ENCODE assay signal across 21 mouse cellular contexts in the genomic region with DNA sequence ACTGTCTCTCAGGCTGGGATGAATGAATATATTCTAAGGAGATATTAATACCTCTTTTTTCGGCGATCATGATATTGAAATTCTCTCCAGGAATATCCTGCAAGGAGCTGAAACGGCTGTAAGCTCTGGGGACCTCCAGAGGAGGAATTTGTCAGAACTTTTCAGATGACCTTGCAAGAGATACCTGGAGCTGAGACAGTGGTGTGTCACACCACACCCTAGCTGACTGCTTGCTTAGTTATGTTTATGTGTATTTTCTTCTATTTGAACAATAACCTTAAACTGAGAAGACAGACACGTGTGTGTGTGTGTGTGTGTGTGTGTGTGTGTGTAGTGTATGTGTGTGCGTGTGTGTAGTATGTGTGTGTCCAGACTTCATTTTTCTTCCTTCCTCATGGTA. TPM values are rescaled to one million over a fixed set of nuclear protein-coding genes. Genes with fewer than 3 reads are reported as not detected.
A peak's percentile ranks its signal among the peaks of the same experiment; 100 is the strongest.
DNase-seq lines count a peak whose midpoint lies in the region; ATAC-seq and TF ChIP-seq lines count a peak whose summit lies in the region.
"Had no signal": no experiment of that assay in that cellular context is flagged by ENCODE, and none has a peak within 500 bp of the region (broad histone marks: within the 10 kb centered on the region; RNA-seq: fewer than 3 reads in every experiment).

No protein-coding gene starts in this region.

- H3K27ac ChIP-seq in heart, embryonic 12.5 days (ENCODE audit: poor library complexity, severe bottlenecking) = no peak overlapping the region
- H3K27ac ChIP-seq in ES-Bruce4 (ENCODE audit: insufficient read depth, low read length) = peak overlapping the region; percentile 89
- H3K27ac ChIP-seq in intestine, embryonic 16.5 days (ENCODE audit: low read length) = no peak overlapping the region
- peak overlapping the region; percentile 98 for H3K27ac ChIP-seq in liver, postnatal 0 days (ENCODE audit: low read depth)
- H3K27ac ChIP-seq: embryonic facial prominence, embryonic 12.5 days; forebrain, embryonic 10.5 days had no signal

- peaks cover 3% of the 10 kb centered on the region for H3K4me1 ChIP-seq in heart, embryonic 12.5 days (replicated peaks)
- H3K4me1 ChIP-seq in ES-Bruce4 (ENCODE audit: control insufficient read depth, insufficient read depth, low read length) = peaks cover 2% of the 10 kb centered on the region
- H3K4me1 ChIP-seq in intestine, embryonic 16.5 days (ENCODE audit: control insufficient read depth, insufficient read depth, low read length) = peaks cover 9% of the 10 kb centered on the region
- H3K4me1 ChIP-seq in liver, postnatal 0 days (ENCODE audit: insufficient read depth) = peaks cover 45% of the 10 kb centered on the region
- H3K4me1 ChIP-seq: embryonic facial prominence, embryonic 12.5 days had no signal

- TF ChIP-seq POLR2A in ES-Bruce4 (IDR thresholded peaks at IDR 0.05; ENCODE audit: insufficient read depth, low read length) = no peak

- H3K4me3 ChIP-seq in heart, embryonic 12.5 days = no peak overlapping the region
- H3K4me3 ChIP-seq in ES-Bruce4 (ENCODE audit: low read depth, low read length) = no peak overlapping the region
- no peak overlapping the region for H3K4me3 ChIP-seq in intestine, embryonic 16.5 days (ENCODE audit: low read length)
- H3K4me3 ChIP-seq in liver, postnatal 0 days (ENCODE audit: low read depth, low read length) = peak overlapping the region; percentile 87
- H3K4me3 ChIP-seq: embryonic facial prominence, embryonic 12.5 days; forebrain, embryonic 10.5 days; myocyte had no signal

- peak; percentile 54; the same call in 1 of the 2 replicates for ATAC-seq in heart, embryonic 12.5 days (ENCODE audit: insufficient number of reproducible peaks, low FRiP score)
- peak; percentile 7; the same call in 1 of the 2 replicates for ATAC-seq in intestine, embryonic 16.5 days
- peak; percentile 38 for ATAC-seq in liver, postnatal 0 days
- ATAC-seq: hindbrain, embryonic 16.5 days had no signal

- no peak for TF ChIP-seq CTCF in ES-Bruce4 (IDR thresholded peaks at IDR 0.05; ENCODE audit: low read depth, low read length)
- no peak for TF ChIP-seq CTCF in liver, postnatal 0 days (IDR thresholded peaks at IDR 0.05; ENCODE audit: low read depth)

- no peaks in the 10 kb centered on the region for H3K9me3 ChIP-seq in heart, embryonic 12.5 days (replicated peaks)
- H3K9me3 ChIP-seq in ES-Bruce4 (replicated peaks; ENCODE audit: control insufficient read depth, insufficient read depth, low read length, poor library complexity, severe bottlenecking) = no peaks in the 10 kb centered on the region
- H3K9me3 ChIP-seq in intestine, embryonic 16.5 days (ENCODE audit: control insufficient read depth, low read length) = no peaks in the 10 kb centered on the region
- H3K9me3 ChIP-seq in liver, postnatal 0 days (ENCODE audit: low read length) = no peaks in the 10 kb centered on the region
- H3K9me3 ChIP-seq: embryonic facial prominence, embryonic 12.5 days; forebrain, embryonic 10.5 days had no signal

- H3K27me3 ChIP-seq in heart, embryonic 12.5 days (replicated peaks) = no peaks in the 10 kb centered on the region
- no peaks in the 10 kb centered on the region for H3K27me3 ChIP-seq in ES-Bruce4 (ENCODE audit: control insufficient read depth, insufficient read depth, low read length, poor library complexity, severe bottlenecking)
- no peaks in the 10 kb centered on the region for H3K27me3 ChIP-seq in intestine, embryonic 16.5 days (replicated peaks; ENCODE audit: control insufficient read depth, insufficient read depth, low read length)
- no peaks in the 10 kb centered on the region for H3K27me3 ChIP-seq in liver, postnatal 0 days (ENCODE audit: insufficient read depth, low read length)
- H3K27me3 ChIP-seq: embryonic facial prominence, embryonic 12.5 days had no signal

- DNase-seq in heart, adult 11 months = no peak
- DNase-seq in liver, postnatal 0 days = no peak
- no peak for DNase-seq in adrenal gland, adult 8-10 months
- DNase-seq in right cerebral cortex, postnatal 4 days = no peak
- no peak for DNase-seq in cerebellum, postnatal 10 days
- DNase-seq: adrenal gland, postnatal 36 days; B cell, adult 2 months; cerebellum, adult 8-10 months; heart, postnatal 4 days; kidney, adult 2 months; kidney, postnatal 4 days; lung, postnatal 4 days; midbrain, embryonic 14.5 days; thymus, adult 2 months had no signal

- no peak overlapping the region for H3K9ac ChIP-seq in heart, embryonic 12.5 days
- H3K9ac ChIP-seq in ES-Bruce4 (ENCODE audit: low read depth, poor library complexity, severe bottlenecking) = no peak overlapping the region
- no peak overlapping the region for H3K9ac ChIP-seq in intestine, embryonic 16.5 days (ENCODE audit: low read depth, low read length)
- H3K9ac ChIP-seq in liver, postnatal 0 days (replicated peaks) = peak overlapping the region; percentile 3; the same call in 1 of the 2 replicates
- H3K9ac ChIP-seq: embryonic facial prominence, embryonic 12.5 days had no signal

- H3K4me2 ChIP-seq in heart, embryonic 12.5 days = no peak overlapping the region
- H3K4me2 ChIP-seq in intestine, embryonic 16.5 days (ENCODE audit: low read depth, low read length) = no peak overlapping the region
- H3K4me2 ChIP-seq in liver, postnatal 0 days (ENCODE audit: low read depth, low read length) = peak overlapping the region; percentile 98
- H3K4me2 ChIP-seq: embryonic facial prominence, embryonic 12.5 days had no signal

- WGBS in heart, embryonic 12.5 days = 65% methylated on average over 5 of the region's 5 CpGs
- WGBS in intestine, embryonic 16.5 days = 76% methylated on average over 5 of the region's 5 CpGs
- WGBS in liver, postnatal 0 days (ENCODE audit: insufficient replicate concordance) = 41% methylated on average over 5 of the region's 5 CpGs

- no peaks in the 10 kb centered on the region for H3K36me3 ChIP-seq in heart, embryonic 12.5 days
- H3K36me3 ChIP-seq in ES-Bruce4 (ENCODE audit: control insufficient read depth, insufficient read depth, low read length, poor library complexity, severe bottlenecking) = no peaks in the 10 kb centered on the region
- H3K36me3 ChIP-seq in intestine, embryonic 16.5 days (ENCODE audit: control insufficient read depth, insufficient read depth, low read length) = no peaks in the 10 kb centered on the region
- H3K36me3 ChIP-seq in liver, postnatal 0 days (replicated peaks; ENCODE audit: insufficient read depth, low read length) = no peaks in the 10 kb centered on the region
- H3K36me3 ChIP-seq: embryonic facial prominence, embryonic 12.5 days; forebrain, embryonic 10.5 days had no signal

- TF ChIP-seq EP300 in ES-Bruce4 (IDR thresholded peaks at IDR 0.05; ENCODE audit: insufficient read depth, low read depth, low read length) = no peak
- no peak for TF ChIP-seq EP300 in liver, postnatal 0 days (IDR thresholded peaks at IDR 0.05; ENCODE audit: low read depth)

RNA-seq across cellular contexts. Expression of a gene that starts 0.5 kb away (rescaled TPM):
- 22.5 and 24.0 TPM in 2 replicates for polyA plus RNA-seq in heart, embryonic 12.5 days (2016; fragmentation: Nextera tagmentation; extraction: Ambion mirVana)
- 60.3 and 65.0 TPM in 2 replicates for polyA plus RNA-seq in ES-Bruce4 (2011; ENCODE audit: insufficient read depth, insufficient read length, low read depth, missing spikeins)
- polyA plus RNA-seq in intestine, embryonic 16.5 days (2015; fragmentation: Nextera tagmentation; extraction: Ambion mirVana) = 44.6 and 44.7 TPM in 2 replicates
- polyA plus RNA-seq in liver, postnatal 0 days (2015; fragmentation: Nextera tagmentation; extraction: Ambion mirVana) = 20.6 and 22.7 TPM in 2 replicates
- total RNA-seq in adrenal gland, adult 8-10 months (2022) = 10 to 100 TPM in 2 of 4 experiments, 1 to 10 TPM in 2; 6.2 to 25.3 (median 16.2) TPM

RNA-seq across cellular contexts. Expression of a gene that starts 51.8 kb away (rescaled TPM):
- 50.3 and 52.7 TPM in 2 replicates for polyA plus RNA-seq in heart, embryonic 12.5 days (2016; fragmentation: Nextera tagmentation; extraction: Ambion mirVana)
- 15.2 and 15.8 TPM in 2 replicates for polyA plus RNA-seq in ES-Bruce4 (2011; ENCODE audit: insufficient read depth, insufficient read length, low read depth, missing spikeins)
- polyA plus RNA-seq in intestine, embryonic 16.5 days (2015; fragmentation: Nextera tagmentation; extraction: Ambion mirVana) = 9.9 and 10.3 TPM in 2 replicates
- 8.4 and 9.1 TPM in 2 replicates for polyA plus RNA-seq in liver, postnatal 0 days (2015; fragmentation: Nextera tagmentation; extraction: Ambion mirVana)
- total RNA-seq in adrenal gland, adult 8-10 months (2022) = 10 to 100 TPM; 49.9 to 75.6 (median 62.3) TPM

Comparison
In these comparisons a context has a peak if more than half of its experiments do, and no peak if none do; other contexts are left out.
1. H3K27ac ChIP-seq: peak in ES-Bruce4 (single experiment) and liver, postnatal 0 days (single experiment); none in heart, embryonic 12.5 days (single experiment) and intestine, embryonic 16.5 days (single experiment).
2. Peak in every context shown above with its lines, with median percentiles within 50 percentile points of each other: ATAC-seq.